Mouse (Mus musculus): ENCODE measurements around the gene Tspan5. TPM values are rescaled to one million over a fixed set of nuclear protein-coding genes. Genes with fewer than 3 reads are reported as not detected.

Tspan5 gene
- polyA plus RNA-seq, 1 experiment from 2014 or later, result 24.7 TPM

DNA sequence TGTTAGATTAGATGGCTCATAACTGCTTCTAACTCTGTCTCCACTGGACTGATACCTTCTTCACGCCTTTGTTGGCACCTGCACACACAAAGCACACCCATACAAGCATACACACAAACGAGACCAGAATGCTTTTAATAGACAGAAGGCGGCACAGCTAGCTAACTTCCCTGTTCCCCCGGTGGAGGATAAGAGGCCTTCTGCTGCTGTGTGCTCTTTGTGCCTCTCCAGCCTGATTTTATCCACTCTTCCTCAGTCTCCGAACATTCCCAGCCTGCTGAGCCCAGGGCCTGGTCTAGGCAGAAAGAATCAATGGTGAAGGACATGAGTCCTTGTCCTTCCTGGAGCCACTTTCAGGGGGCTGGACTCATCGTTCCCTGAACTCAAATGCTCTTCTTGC lies 83.3 kb downstream of the Tspan5 start:
- Histone ChIP-seq H3K27me3 (ENCODE audit: control insufficient read depth, insufficient read depth, low read depth, low read length) (no peaks in the 10 kb centered on the region), H3K4me3 (ENCODE audit: low read length) (no peak overlapping the region), H3K9ac (ENCODE audit: low read length) (no peak overlapping the region), H3K9me3 (ENCODE audit: control insufficient read depth, low read length) (no peaks in the 10 kb centered on the region), H3K27ac (ENCODE audit: low read length) (no peak overlapping the region), H3K4me2 (ENCODE audit: low read depth, low read length) (no peak overlapping the region), H3K36me3 (ENCODE audit: control insufficient read depth, insufficient read depth, low read length) (no peaks in the 10 kb centered on the region), H3K4me1 (replicated peaks; ENCODE audit: control insufficient read depth, insufficient read depth, low read length) (peaks cover 10% of the 10 kb centered on the region)
- 84% methylated on average over 6 of the region's 6 CpGs for WGBS
- ATAC-seq (ENCODE audit: low read depth), result no peak

DNA sequence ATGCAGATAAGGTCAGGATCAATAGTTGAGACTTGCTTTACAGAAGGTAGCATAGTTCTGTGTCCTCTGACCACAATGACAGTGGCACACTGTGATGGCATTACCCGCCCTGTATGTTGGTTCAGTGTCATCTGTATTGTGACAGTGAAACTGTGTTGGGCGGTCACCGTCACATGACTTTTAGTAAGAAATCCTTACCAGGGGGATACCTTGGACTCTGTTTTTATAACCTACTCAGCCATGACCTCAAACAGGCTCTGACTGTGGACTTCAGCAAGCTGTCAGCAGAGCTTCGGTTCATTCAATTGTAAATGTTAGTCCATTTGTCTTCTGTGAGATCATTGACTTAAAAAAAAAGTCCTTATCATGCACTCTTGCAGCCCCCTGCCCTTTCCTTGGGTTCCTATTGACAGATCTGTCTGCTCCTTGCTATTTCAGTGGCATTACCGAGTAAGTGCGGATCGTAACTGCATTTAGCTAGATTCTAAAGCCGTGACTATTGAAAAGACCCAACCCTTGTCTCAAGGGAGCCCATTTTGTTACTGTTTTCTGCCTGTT lies 84.3 kb downstream of the Tspan5 start:
- H3K27me3 ChIP-seq (ENCODE audit: control insufficient read depth, insufficient read depth, low read depth, low read length), result no peaks in the 10 kb centered on the region
- H3K4me3 ChIP-seq (ENCODE audit: low read length), result no peak overlapping the region
- H3K9ac ChIP-seq (ENCODE audit: low read length), result no peak overlapping the region
- ATAC-seq (ENCODE audit: low read depth), result no peak
- 82% methylated on average over 8 of the region's 8 CpGs for WGBS
- H3K27ac ChIP-seq (ENCODE audit: low read length), result no peak overlapping the region
- peaks cover 3% of the 10 kb centered on the region; the same call in 1 of the 2 replicates for H3K4me1 ChIP-seq (replicated peaks; ENCODE audit: control insufficient read depth, insufficient read depth, low read length)
- H3K36me3 ChIP-seq (ENCODE audit: control insufficient read depth, insufficient read depth, low read length), result no peaks in the 10 kb centered on the region
- no peak overlapping the region for H3K4me2 ChIP-seq (ENCODE audit: low read depth, low read length)
- H3K9me3 ChIP-seq (ENCODE audit: control insufficient read depth, low read length), result no peaks in the 10 kb centered on the region

- H3K27ac ChIP-seq (ENCODE audit: low read length), result peak overlapping the region; percentile 58; the same call in 1 of the 2 replicates
- H3K9ac ChIP-seq (ENCODE audit: low read length), result no peak overlapping the region
- no peaks in the 10 kb centered on the region for H3K36me3 ChIP-seq (ENCODE audit: control insufficient read depth, insufficient read depth, low read length)
- peaks cover 2% of the 10 kb centered on the region; the same call in 1 of the 2 replicates for H3K4me1 ChIP-seq (replicated peaks; ENCODE audit: control insufficient read depth, insufficient read depth, low read length)
- no peaks in the 10 kb centered on the region for H3K27me3 ChIP-seq (ENCODE audit: control insufficient read depth, insufficient read depth, low read depth, low read length)
- no peak overlapping the region for H3K4me3 ChIP-seq (ENCODE audit: low read length)
- no peak overlapping the region for H3K4me2 ChIP-seq (ENCODE audit: low read depth, low read length)
- 62% methylated on average over 9 of the region's 9 CpGs for WGBS
- no peak for ATAC-seq (ENCODE audit: low read depth)
- no peaks in the 10 kb centered on the region for H3K9me3 ChIP-seq (ENCODE audit: control insufficient read depth, low read length)
Observed at GRCm38 (mm10) chr3:138832827-138833517, 91.0 kb downstream of the Tspan5 start.

- Histone ChIP-seq H3K4me3 (ENCODE audit: low read length) (no peak overlapping the region), H3K9ac (ENCODE audit: low read length) (no peak overlapping the region), H3K27me3 (ENCODE audit: control insufficient read depth, insufficient read depth, low read depth, low read length) (no peaks in the 10 kb centered on the region), H3K9me3 (ENCODE audit: control insufficient read depth, low read length) (no peaks in the 10 kb centered on the region), H3K4me2 (ENCODE audit: low read depth, low read length) (no peak overlapping the region), H3K4me1 (replicated peaks; ENCODE audit: control insufficient read depth, insufficient read depth, low read length) (peaks cover 4% of the 10 kb centered on the region), H3K27ac (ENCODE audit: low read length) (no peak overlapping the region), H3K36me3 (ENCODE audit: control insufficient read depth, insufficient read depth, low read length) (no peaks in the 10 kb centered on the region)
- ATAC-seq (ENCODE audit: low read depth), result no peak
- 78% methylated on average over 11 of the region's 11 CpGs for WGBS
Observed at GRCm38 (mm10) chr3:138834174-138834573, 92.2 kb downstream of the Tspan5 start.

- Histone ChIP-seq H3K9ac (ENCODE audit: low read length) (no peak overlapping the region), H3K27me3 (ENCODE audit: control insufficient read depth, insufficient read depth, low read depth, low read length) (no peaks in the 10 kb centered on the region), H3K4me2 (ENCODE audit: low read depth, low read length) (no peak overlapping the region), H3K4me3 (ENCODE audit: low read length) (no peak overlapping the region), H3K27ac (ENCODE audit: low read length) (no peak overlapping the region), H3K4me1 (replicated peaks; ENCODE audit: control insufficient read depth, insufficient read depth, low read length) (peaks cover 12% of the 10 kb centered on the region), H3K36me3 (ENCODE audit: control insufficient read depth, insufficient read depth, low read length) (no peaks in the 10 kb centered on the region), H3K9me3 (ENCODE audit: control insufficient read depth, low read length) (no peaks in the 10 kb centered on the region)
- ATAC-seq (ENCODE audit: low read depth), result no peak
- WGBS, result 61% methylated on average over 5 of the region's 5 CpGs
Observed at GRCm38 (mm10) chr3:138836937-138837336, 94.9 kb downstream of the Tspan5 start.

GRCm38 (mm10) chr3:138837651-138838050 lies 95.7 kb downstream of the Tspan5 start:
- no peak for ATAC-seq (ENCODE audit: low read depth)
- Histone ChIP-seq H3K4me1 (replicated peaks; ENCODE audit: control insufficient read depth, insufficient read depth, low read length) (peaks cover 12% of the 10 kb centered on the region), H3K9me3 (ENCODE audit: control insufficient read depth, low read length) (no peaks in the 10 kb centered on the region), H3K27me3 (ENCODE audit: control insufficient read depth, insufficient read depth, low read depth, low read length) (no peaks in the 10 kb centered on the region), H3K9ac (ENCODE audit: low read length) (no peak overlapping the region), H3K27ac (ENCODE audit: low read length) (no peak overlapping the region), H3K36me3 (ENCODE audit: control insufficient read depth, insufficient read depth, low read length) (no peaks in the 10 kb centered on the region), H3K4me2 (ENCODE audit: low read depth, low read length) (no peak overlapping the region), H3K4me3 (ENCODE audit: low read length) (no peak overlapping the region)
- 80% methylated on average over 6 of the region's 6 CpGs for WGBS

- 35% methylated on average over 6 of the region's 6 CpGs for WGBS
- Histone ChIP-seq H3K36me3 (ENCODE audit: control insufficient read depth, insufficient read depth, low read length) (no peaks in the 10 kb centered on the region), H3K4me2 (ENCODE audit: low read depth, low read length) (no peak overlapping the region), H3K27me3 (ENCODE audit: control insufficient read depth, insufficient read depth, low read depth, low read length) (no peaks in the 10 kb centered on the region), H3K9me3 (ENCODE audit: control insufficient read depth, low read length) (no peaks in the 10 kb centered on the region), H3K9ac (ENCODE audit: low read length) (no peak overlapping the region), H3K4me1 (replicated peaks; ENCODE audit: control insufficient read depth, insufficient read depth, low read length) (peaks cover 10% of the 10 kb centered on the region), H3K4me3 (ENCODE audit: low read length) (no peak overlapping the region), H3K27ac (ENCODE audit: low read length) (0 out of 2 replicates have a peak overlapping the region, but pooled peaks have one; percentile 12)
- peak; percentile 27; the same call in 1 of the 2 replicates for ATAC-seq (ENCODE audit: low read depth)
Observed at GRCm38 (mm10) chr3:138839656-138840055, 97.7 kb downstream of the Tspan5 start.

DNA sequence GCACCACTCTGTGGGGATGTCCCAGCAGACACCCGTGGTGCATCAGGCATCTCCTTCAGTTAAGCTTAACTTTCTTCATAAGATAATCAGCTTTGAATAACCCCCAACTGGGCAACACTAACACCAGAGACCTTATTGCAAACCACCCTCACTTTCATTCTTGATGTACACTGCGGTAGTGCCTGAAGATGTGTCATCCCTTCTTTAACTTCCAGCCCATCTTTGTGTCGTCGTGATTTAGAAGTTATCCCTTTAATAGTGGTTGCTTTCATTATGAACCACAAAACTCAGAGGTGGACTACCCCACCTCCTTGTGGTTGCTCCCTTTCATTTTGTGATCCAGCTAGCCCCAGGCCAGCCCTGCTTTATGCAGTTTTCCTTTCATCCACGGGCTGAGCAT lies 99.3 kb downstream of the Tspan5 start:
- Histone ChIP-seq H3K27me3 (ENCODE audit: control insufficient read depth, insufficient read depth, low read depth, low read length) (no peaks in the 10 kb centered on the region), H3K9me3 (ENCODE audit: control insufficient read depth, low read length) (no peaks in the 10 kb centered on the region), H3K36me3 (ENCODE audit: control insufficient read depth, insufficient read depth, low read length) (no peaks in the 10 kb centered on the region), H3K4me2 (ENCODE audit: low read depth, low read length) (no peak overlapping the region), H3K4me1 (replicated peaks; ENCODE audit: control insufficient read depth, insufficient read depth, low read length) (peaks cover 10% of the 10 kb centered on the region), H3K9ac (ENCODE audit: low read length) (no peak overlapping the region), H3K4me3 (ENCODE audit: low read length) (no peak overlapping the region), H3K27ac (ENCODE audit: low read length) (no peak overlapping the region)
- ATAC-seq (ENCODE audit: low read depth), result no peak
- WGBS, result 74% methylated on average over 5 of the region's 5 CpGs

- Histone ChIP-seq H3K27ac (ENCODE audit: low read length) (peak overlapping the region; percentile 60), H3K36me3 (ENCODE audit: control insufficient read depth, insufficient read depth, low read length) (no peaks in the 10 kb centered on the region), H3K9ac (ENCODE audit: low read length) (no peak overlapping the region), H3K9me3 (ENCODE audit: control insufficient read depth, low read length) (no peaks in the 10 kb centered on the region), H3K4me3 (ENCODE audit: low read length) (no peak overlapping the region), H3K27me3 (ENCODE audit: control insufficient read depth, insufficient read depth, low read depth, low read length) (no peaks in the 10 kb centered on the region), H3K4me2 (ENCODE audit: low read depth, low read length) (no peak overlapping the region), H3K4me1 (replicated peaks; ENCODE audit: control insufficient read depth, insufficient read depth, low read length) (peaks cover 10% of the 10 kb centered on the region)
- WGBS, result 43% methylated on average over 2 of the region's 2 CpGs
- ATAC-seq (ENCODE audit: low read depth), result peak; percentile 51
Observed at GRCm38 (mm10) chr3:138843180-138843579, 101.2 kb downstream of the Tspan5 start.
